Mouse (Mus musculus): ENCODE measurements around the gene Rhot1. TPM values are rescaled to one million over a fixed set of nuclear protein-coding genes. Genes with fewer than 3 reads are reported as not detected.
"Not testable (repeated sequence)": the region's sequence is repeated elsewhere in the genome, so short reads cannot be mapped to it uniquely, and the experiment has no call there.

The Rhot1 gene
- polyA plus RNA-seq, 1 experiment from 2014 or later = 50.7 TPM

DNA sequence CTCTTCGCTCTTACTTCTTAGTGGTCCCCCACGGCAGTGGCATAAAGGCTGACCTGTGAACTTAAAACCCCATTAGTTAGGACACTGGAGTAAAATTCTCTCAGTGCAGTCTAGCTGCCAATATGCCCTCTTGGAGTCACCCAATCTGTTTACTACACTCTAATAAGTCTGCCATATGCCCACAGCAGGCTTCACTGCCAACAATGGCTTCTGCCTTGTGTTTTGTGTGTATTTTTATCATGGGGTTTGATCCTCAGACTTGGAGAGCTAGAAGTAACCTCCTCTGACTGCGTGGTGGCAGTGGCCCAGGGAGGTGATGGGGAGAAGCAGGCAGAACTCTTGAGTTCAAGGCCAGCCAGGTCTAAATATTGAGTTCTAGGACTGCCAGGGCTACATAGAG lies 4.8 kb upstream of the Rhot1 start:
- Histone ChIP-seq H3K36me3 (ENCODE audit: control insufficient read depth, insufficient read depth, low read length) (no peaks in the 10 kb centered on the region), H3K4me3 (ENCODE audit: low read depth, low read length) (no peak overlapping the region), H3K27me3 (ENCODE audit: control insufficient read depth, insufficient read depth, low read length) (no peaks in the 10 kb centered on the region), H3K9ac (replicated peaks; ENCODE audit: low read depth, low read length) (no peak overlapping the region), H3K9me3 (ENCODE audit: control insufficient read depth, low read depth, low read length) (no peaks in the 10 kb centered on the region), H3K27ac (ENCODE audit: low read length) (no peak overlapping the region), H3K4me1 (ENCODE audit: control insufficient read depth, insufficient read depth, low read length) (no peaks in the 10 kb centered on the region), H3K4me2 (replicated peaks; ENCODE audit: low read depth, low read length) (no peak overlapping the region)
- ATAC-seq (ENCODE audit: insufficient number of reproducible peaks, insufficient read depth, low FRiP score, low read depth) = no peak
- WGBS = 81% methylated on average over 3 of the region's 3 CpGs

DNA sequence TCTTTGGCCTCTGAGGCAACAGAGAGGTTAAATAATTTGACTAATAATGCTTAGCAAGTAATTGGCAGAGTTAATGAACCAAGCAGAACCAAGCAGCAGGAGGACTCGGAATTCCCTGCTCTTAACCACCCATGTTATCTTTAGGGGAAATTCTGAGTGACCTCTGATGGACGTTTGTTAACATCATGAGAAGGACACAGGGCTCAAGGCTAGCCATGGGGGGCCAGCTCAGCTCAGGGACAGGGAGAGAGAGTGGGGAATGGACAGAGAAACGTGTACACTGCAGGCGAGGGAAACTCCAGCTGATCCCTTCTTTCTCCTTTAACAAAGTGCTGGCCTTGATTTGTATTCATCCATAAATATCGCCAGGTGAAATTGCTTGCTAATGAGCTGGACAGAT lies 3.9 kb upstream of the Rhot1 start:
- Histone ChIP-seq H3K27ac (ENCODE audit: low read length) (no peak overlapping the region), H3K9ac (replicated peaks; ENCODE audit: low read depth, low read length) (no peak overlapping the region)
- WGBS = 50% methylated on average over 5 of the region's 5 CpGs

DNA sequence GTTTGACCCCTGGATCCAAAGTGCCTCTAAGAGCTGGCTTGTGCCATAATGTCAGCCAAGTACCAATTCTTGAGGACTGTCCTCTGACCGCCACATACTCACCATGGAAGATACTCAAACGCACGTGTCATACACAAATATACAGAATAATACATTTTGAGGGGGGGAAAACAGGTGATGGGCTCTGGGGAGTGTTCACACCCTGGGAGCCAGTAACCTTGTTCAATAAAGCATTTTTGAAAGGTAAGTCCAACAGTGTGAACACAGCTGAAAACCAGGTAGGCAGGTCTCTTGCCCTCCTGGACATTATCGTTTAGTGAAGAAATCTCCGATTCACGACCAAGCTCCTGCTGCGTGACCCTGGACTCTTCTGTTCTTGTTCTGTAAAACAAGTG lies 357 bp upstream of the Rhot1 start:
- Histone ChIP-seq H3K9ac (replicated peaks; ENCODE audit: low read depth, low read length) (no peak overlapping the region), H3K4me2 (replicated peaks; ENCODE audit: low read depth, low read length) (no peak overlapping the region), H3K27ac (ENCODE audit: low read length) (no peak overlapping the region), H3K36me3 (ENCODE audit: control insufficient read depth, insufficient read depth, low read length) (no peaks in the 10 kb centered on the region), H3K4me3 (ENCODE audit: low read depth, low read length) (no peak overlapping the region), H3K27me3 (ENCODE audit: control insufficient read depth, insufficient read depth, low read length) (no peaks in the 10 kb centered on the region), H3K4me1 (ENCODE audit: control insufficient read depth, insufficient read depth, low read length) (peaks cover 9% of the 10 kb centered on the region; the same call in 1 of the 2 replicates), H3K9me3 (ENCODE audit: control insufficient read depth, low read depth, low read length) (no peaks in the 10 kb centered on the region)
- no peak; the same call in 1 of the 2 replicates for ATAC-seq (ENCODE audit: insufficient number of reproducible peaks, insufficient read depth, low FRiP score, low read depth)
- 38% methylated on average over 7 of the region's 7 CpGs for WGBS

More for the DNA sequence above, 3.9 kb upstream of the Rhot1 start:
- H3K9me3 ChIP-seq (ENCODE audit: control insufficient read depth, low read depth, low read length) = no peaks in the 10 kb centered on the region
- no peak for ATAC-seq (ENCODE audit: insufficient number of reproducible peaks, insufficient read depth, low FRiP score, low read depth)
- peaks cover 2% of the 10 kb centered on the region; the same call in 1 of the 2 replicates for H3K4me1 ChIP-seq (ENCODE audit: control insufficient read depth, insufficient read depth, low read length)
- no peaks in the 10 kb centered on the region for H3K36me3 ChIP-seq (ENCODE audit: control insufficient read depth, insufficient read depth, low read length)
- H3K27me3 ChIP-seq (ENCODE audit: control insufficient read depth, insufficient read depth, low read length) = no peaks in the 10 kb centered on the region
- no peak overlapping the region for H3K4me2 ChIP-seq (replicated peaks; ENCODE audit: low read depth, low read length)
- H3K4me3 ChIP-seq (ENCODE audit: low read depth, low read length) = no peak overlapping the region

DNA sequence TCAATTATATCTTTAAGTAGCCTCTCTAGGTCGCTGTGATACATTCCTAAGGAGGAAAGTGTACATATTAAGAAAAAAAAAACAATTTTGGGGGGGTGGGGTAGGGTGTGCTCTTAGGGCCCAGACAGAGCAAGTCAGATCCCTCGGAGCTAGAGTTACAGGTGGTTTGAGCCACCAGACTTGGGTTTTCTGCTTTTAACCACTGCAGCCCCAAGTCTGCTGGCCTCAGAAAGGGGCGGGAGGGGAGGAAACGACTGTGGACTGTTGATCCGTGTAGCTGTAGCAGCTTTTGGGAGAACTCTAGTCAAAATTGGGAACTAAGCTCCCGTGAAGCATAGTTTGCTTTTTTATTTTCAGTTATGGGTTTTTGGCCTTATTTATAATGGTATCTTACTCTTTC lies 1.5 kb downstream of the Rhot1 start:
- no peak overlapping the region for H3K27ac ChIP-seq (ENCODE audit: low read length)
- WGBS = 38% methylated on average over 6 of the region's 6 CpGs
- H3K9ac ChIP-seq (replicated peaks; ENCODE audit: low read depth, low read length) = peak overlapping the region; percentile 89; the same call in 1 of the 2 replicates
- no peak for ATAC-seq (ENCODE audit: insufficient number of reproducible peaks, insufficient read depth, low FRiP score, low read depth)
- no peaks in the 10 kb centered on the region for H3K9me3 ChIP-seq (ENCODE audit: control insufficient read depth, low read depth, low read length)
- peak overlapping the region; percentile 99; the same call in 1 of the 2 replicates for H3K4me3 ChIP-seq (ENCODE audit: low read depth, low read length)
- H3K4me2 ChIP-seq (replicated peaks; ENCODE audit: low read depth, low read length) = peak overlapping the region; percentile 70
- no peaks in the 10 kb centered on the region for H3K36me3 ChIP-seq (ENCODE audit: control insufficient read depth, insufficient read depth, low read length)
- H3K27me3 ChIP-seq (ENCODE audit: control insufficient read depth, insufficient read depth, low read length) = no peaks in the 10 kb centered on the region
- peaks cover 9% of the 10 kb centered on the region; the same call in 1 of the 2 replicates for H3K4me1 ChIP-seq (ENCODE audit: control insufficient read depth, insufficient read depth, low read length)

DNA sequence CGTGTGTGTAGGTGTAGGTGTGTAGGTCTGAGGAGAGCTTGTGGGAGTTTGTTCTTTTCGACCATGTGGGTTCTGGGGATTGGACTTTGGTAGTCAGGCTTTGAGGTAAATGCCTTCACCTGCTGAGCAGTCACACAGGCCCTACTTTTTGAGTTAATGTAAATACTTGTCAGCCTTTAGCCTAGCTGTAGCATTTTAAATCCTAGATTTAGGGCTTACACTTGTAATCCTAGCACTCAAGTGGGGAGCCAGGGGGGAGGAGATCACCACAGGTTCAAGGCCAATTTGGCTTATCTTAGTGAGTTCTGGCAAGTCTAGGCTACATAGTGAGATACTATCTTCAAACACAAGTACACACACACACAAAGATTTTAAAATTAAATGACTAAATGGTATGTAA lies 3.5 kb downstream of the Rhot1 start:
- no peak overlapping the region for H3K4me3 ChIP-seq (ENCODE audit: low read depth, low read length)
- ATAC-seq (ENCODE audit: insufficient number of reproducible peaks, insufficient read depth, low FRiP score, low read depth) = no peak
- no peak overlapping the region for H3K9ac ChIP-seq (replicated peaks; ENCODE audit: low read depth, low read length)
- no peaks in the 10 kb centered on the region for H3K27me3 ChIP-seq (ENCODE audit: control insufficient read depth, insufficient read depth, low read length)
- H3K9me3 ChIP-seq (ENCODE audit: control insufficient read depth, low read depth, low read length) = no peaks in the 10 kb centered on the region
- H3K4me1 ChIP-seq (ENCODE audit: control insufficient read depth, insufficient read depth, low read length) = peaks cover 9% of the 10 kb centered on the region; the same call in 1 of the 2 replicates
- no peak overlapping the region for H3K4me2 ChIP-seq (replicated peaks; ENCODE audit: low read depth, low read length)
- WGBS = 87% methylated on average over 2 of the region's 2 CpGs
- 0 out of 2 replicates have a peak, but pooled peaks cover 3% of the 10 kb centered on the region for H3K36me3 ChIP-seq (ENCODE audit: control insufficient read depth, insufficient read depth, low read length)
- no peak overlapping the region for H3K27ac ChIP-seq (ENCODE audit: low read length)

DNA sequence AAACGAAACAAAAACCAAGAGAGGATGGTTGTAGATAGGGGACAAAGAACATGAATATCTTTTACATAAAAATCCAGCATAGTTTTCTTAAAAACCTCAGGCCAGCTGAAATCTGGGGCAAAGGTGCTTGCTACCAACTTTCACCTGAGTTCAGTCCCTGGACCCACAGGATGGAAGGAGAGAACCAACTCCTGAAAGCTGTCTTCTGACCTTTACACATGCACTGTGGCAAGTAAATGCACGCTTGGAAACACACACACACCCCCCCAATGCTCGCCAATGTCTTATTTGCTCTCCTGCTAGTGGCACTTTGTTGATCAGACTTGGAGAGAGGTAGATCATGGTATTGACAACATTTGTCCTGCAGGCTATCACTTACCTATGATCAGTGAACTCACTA lies 6.5 kb downstream of the Rhot1 start:
- Histone ChIP-seq H3K27me3 (ENCODE audit: control insufficient read depth, insufficient read depth, low read length) (no peaks in the 10 kb centered on the region), H3K9ac (replicated peaks; ENCODE audit: low read depth, low read length) (no peak overlapping the region), H3K27ac (ENCODE audit: low read length) (no peak overlapping the region), H3K9me3 (ENCODE audit: control insufficient read depth, low read depth, low read length) (no peaks in the 10 kb centered on the region), H3K4me3 (ENCODE audit: low read depth, low read length) (no peak overlapping the region), H3K36me3 (ENCODE audit: control insufficient read depth, insufficient read depth, low read length) (peaks cover 3% of the 10 kb centered on the region; the same call in 1 of the 2 replicates), H3K4me2 (replicated peaks; ENCODE audit: low read depth, low read length) (no peak overlapping the region), H3K4me1 (ENCODE audit: control insufficient read depth, insufficient read depth, low read length) (peaks cover 4% of the 10 kb centered on the region; the same call in 1 of the 2 replicates)
- WGBS = 77% methylated on average over 3 of the region's 3 CpGs
- no peak for ATAC-seq (ENCODE audit: insufficient number of reproducible peaks, insufficient read depth, low FRiP score, low read depth)

DNA sequence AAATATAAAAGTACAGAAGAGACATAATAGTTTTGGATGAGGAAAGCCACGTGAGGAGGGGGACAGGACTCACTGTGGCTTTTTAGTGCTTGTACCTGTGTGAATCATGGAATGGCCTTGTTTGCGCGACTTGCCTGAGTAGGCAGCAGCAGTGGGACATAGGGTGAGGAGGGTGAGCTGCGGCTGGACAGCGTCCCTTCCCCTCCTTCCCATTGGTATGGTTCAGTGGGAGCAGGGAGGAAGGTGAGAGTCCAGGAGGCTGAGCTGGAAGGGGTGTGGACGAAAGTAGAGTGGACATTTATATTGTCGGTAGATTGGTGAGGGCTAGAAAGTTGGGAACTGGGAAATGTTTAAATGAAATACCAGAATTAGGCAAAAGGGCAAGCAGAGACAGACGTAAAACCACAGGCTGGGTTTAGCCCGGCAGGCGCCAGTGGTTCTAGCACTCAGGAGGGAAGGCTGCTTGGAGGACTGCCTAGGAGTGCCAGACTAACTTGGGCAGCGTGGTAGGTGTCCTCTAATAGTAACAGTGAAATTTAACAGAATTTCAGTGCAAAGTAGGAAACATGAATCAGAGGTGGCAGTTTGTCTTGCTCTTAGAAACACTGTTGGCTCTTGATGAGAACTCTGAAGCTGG lies 10.0 kb downstream of the Rhot1 start:
- H3K4me2 ChIP-seq (replicated peaks; ENCODE audit: low read depth, low read length) = no peak overlapping the region
- no peaks in the 10 kb centered on the region for H3K9me3 ChIP-seq (ENCODE audit: control insufficient read depth, low read depth, low read length)
- H3K4me1 ChIP-seq (ENCODE audit: control insufficient read depth, insufficient read depth, low read length) = no peaks in the 10 kb centered on the region
- H3K36me3 ChIP-seq (ENCODE audit: control insufficient read depth, insufficient read depth, low read length) = peaks cover 13% of the 10 kb centered on the region; the same call in 1 of the 2 replicates
- WGBS = 83% methylated on average over 11 of the region's 11 CpGs
- ATAC-seq (ENCODE audit: insufficient number of reproducible peaks, insufficient read depth, low FRiP score, low read depth) = no peak
- no peak overlapping the region for H3K4me3 ChIP-seq (ENCODE audit: low read depth, low read length)
- H3K27me3 ChIP-seq (ENCODE audit: control insufficient read depth, insufficient read depth, low read length) = no peaks in the 10 kb centered on the region
- H3K9ac ChIP-seq (replicated peaks; ENCODE audit: low read depth, low read length) = no peak overlapping the region
- no peak overlapping the region for H3K27ac ChIP-seq (ENCODE audit: low read length)

DNA sequence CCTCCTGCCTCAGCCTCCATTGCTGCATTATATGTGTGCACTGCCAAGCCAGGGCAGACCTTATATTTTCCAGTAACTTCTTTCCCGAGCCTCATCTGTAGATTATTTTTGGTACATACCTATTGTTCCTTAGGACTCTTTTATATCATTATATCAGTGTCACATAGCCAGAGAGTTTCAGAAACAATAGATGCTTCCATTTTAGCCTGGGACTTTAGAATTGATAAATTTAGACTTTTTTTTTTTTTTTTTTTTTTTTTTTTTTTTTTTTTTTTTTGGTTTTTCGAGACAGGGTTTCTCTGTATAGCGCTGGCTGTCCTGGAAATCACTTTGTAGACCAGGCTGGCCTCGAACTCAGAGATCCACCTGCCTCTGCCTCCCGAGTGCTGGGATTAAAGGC lies 21.2 kb downstream of the Rhot1 start:
- not testable (repeated sequence) for H3K9me3 ChIP-seq (ENCODE audit: control insufficient read depth, low read depth, low read length); H3K9ac ChIP-seq (replicated peaks; ENCODE audit: low read depth, low read length); H3K4me3 ChIP-seq (ENCODE audit: low read depth, low read length); H3K4me1 ChIP-seq (ENCODE audit: control insufficient read depth, insufficient read depth, low read length); H3K27ac ChIP-seq (ENCODE audit: low read length); H3K27me3 ChIP-seq (ENCODE audit: control insufficient read depth, insufficient read depth, low read length); ATAC-seq (ENCODE audit: insufficient number of reproducible peaks, insufficient read depth, low FRiP score, low read depth); H3K4me2 ChIP-seq (replicated peaks; ENCODE audit: low read depth, low read length)
- peaks cover 31% of the 10 kb centered on the region; the same call in 1 of the 2 replicates for H3K36me3 ChIP-seq (ENCODE audit: control insufficient read depth, insufficient read depth, low read length)
- 83% methylated on average over 4 of the region's 5 CpGs for WGBS

DNA sequence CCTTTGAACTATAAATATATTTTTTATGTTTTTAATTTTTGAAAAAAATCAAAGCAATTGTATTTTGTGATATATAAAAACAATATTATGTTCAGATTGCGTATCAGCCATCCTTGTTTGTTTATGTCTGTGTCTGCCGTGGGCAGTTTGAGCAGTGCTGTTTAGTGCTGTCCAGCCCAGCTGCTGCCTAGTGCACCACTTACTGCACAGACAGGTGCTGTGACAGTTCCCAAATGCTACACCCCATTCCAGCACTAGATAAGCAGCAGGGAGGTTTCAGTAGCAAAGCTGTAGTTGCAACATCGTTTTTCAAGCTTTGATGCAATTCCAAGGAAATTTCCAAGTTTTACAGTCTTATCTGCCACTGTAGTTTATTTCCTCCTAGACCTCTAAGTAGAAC lies 28.5 kb downstream of the Rhot1 start:
- ATAC-seq (ENCODE audit: insufficient number of reproducible peaks, insufficient read depth, low FRiP score, low read depth) = no peak
- no peaks in the 10 kb centered on the region for H3K27me3 ChIP-seq (ENCODE audit: control insufficient read depth, insufficient read depth, low read length)
- no peaks in the 10 kb centered on the region for H3K9me3 ChIP-seq (ENCODE audit: control insufficient read depth, low read depth, low read length)
- H3K36me3 ChIP-seq (ENCODE audit: control insufficient read depth, insufficient read depth, low read length) = peaks cover 21% of the 10 kb centered on the region
- H3K4me3 ChIP-seq (ENCODE audit: low read depth, low read length) = no peak overlapping the region
- H3K9ac ChIP-seq (replicated peaks; ENCODE audit: low read depth, low read length) = no peak overlapping the region
- no peak overlapping the region for H3K4me2 ChIP-seq (replicated peaks; ENCODE audit: low read depth, low read length)
- no peak overlapping the region for H3K27ac ChIP-seq (ENCODE audit: low read length)
- H3K4me1 ChIP-seq (ENCODE audit: control insufficient read depth, insufficient read depth, low read length) = no peaks in the 10 kb centered on the region
- 71% methylated on average over 3 of the region's 3 CpGs for WGBS
